ENCODE assay signal across 9 mouse cellular contexts in genomic region chr1:153091438-153092236, GRCm38 (mm10).
DNase-seq lines count a peak whose midpoint lies in the region; ATAC-seq lines count a peak whose summit lies in the region.
"Had no signal": no experiment of that assay in that cellular context is flagged by ENCODE, and none has a peak within 500 bp of the region (broad histone marks: within the 10 kb centered on the region; RNA-seq: fewer than 3 reads in every experiment).

No protein-coding gene starts in this region.

- H3K36me3 ChIP-seq in midbrain, embryonic 12.5 days, result 0 out of 2 replicates have a peak, but pooled peaks cover 5% of the 10 kb centered on the region

- peak; percentile 44 for ATAC-seq in midbrain, embryonic 12.5 days (ENCODE audit: low FRiP score, low read depth)

- H3K9me3 ChIP-seq in midbrain, embryonic 12.5 days, result no peaks in the 10 kb centered on the region

- intact Hi-C loops in left cerebral cortex, postnatal 4 days (cut with DNase I), result loop anchor here (10.0 kb wide), 1 partner anchor 293 kb away; no protein-coding TSS in a partner anchor

- DNase-seq in 3134 (ENCODE audit: extremely low read depth, insufficient read length, low spot score), result peak; percentile 90
- peak; percentile 96 for DNase-seq in R1 (ENCODE audit: low read depth, low spot score)
- DNase-seq in heart, adult 9 months (ENCODE audit: low spot score in 2 of 2), result peak; percentile 41 to 57
- DNase-seq in kidney, adult 8-10 months, result peak; percentile 41 to 75
- no peak for DNase-seq in frontal cortex, postnatal 10 days (ENCODE audit: low spot score in 2 of 2)
- DNase-seq in thymus, postnatal 10 days (ENCODE audit: low spot score in 2 of 2), result no peak
- DNase-seq in left cerebral cortex, postnatal 4 days, result no peak

- peaks cover 36% of the 10 kb centered on the region for H3K27me3 ChIP-seq in midbrain, embryonic 12.5 days

- peaks cover 4% of the 10 kb centered on the region; the same call in 1 of the 2 replicates for H3K4me1 ChIP-seq in midbrain, embryonic 12.5 days

- no peak overlapping the region for H3K4me3 ChIP-seq in midbrain, embryonic 12.5 days

- no peak overlapping the region for H3K4me2 ChIP-seq in midbrain, embryonic 12.5 days (replicated peaks)

- H3K27ac ChIP-seq in midbrain, embryonic 12.5 days (replicated peaks), result no peak overlapping the region
- H3K27ac ChIP-seq: macrophage had no signal

- no peak overlapping the region; the same call in 1 of the 2 replicates for H3K9ac ChIP-seq in midbrain, embryonic 12.5 days (replicated peaks)

- WGBS in midbrain, embryonic 12.5 days, result 33% methylated on average over 9 of the region's 9 CpGs

Comparison
In these comparisons a context has a peak if more than half of its experiments do, and no peak if none do; other contexts are left out.
1. DNase-seq: peak in 3134 (single experiment), R1 (single experiment), heart, adult 9 months (2 of 2) and kidney, adult 8-10 months (2 of 2); none in frontal cortex, postnatal 10 days (0 of 2), thymus, postnatal 10 days (0 of 2) and left cerebral cortex, postnatal 4 days (single experiment).